Mouse (Mus musculus) limb, embryonic 14.5 days (tissue): Measurements from ENCODE around the gene Tap1. TPM values are rescaled to one million over a fixed set of nuclear protein-coding genes. Genes with fewer than 3 reads are reported as not detected.
"Not testable (repeated sequence)": the region's sequence is repeated elsewhere in the genome, so short reads cannot be mapped to it uniquely, and the experiment has no call there.

Experiments
- ATAC-seq: fragments of 200-750 bp; cut with Nextera tagmentation; 2 replicates; pipeline ENCODE4 v1.8.0; 2017; ENCODE audit warnings: low read depth, moderate number of reproducible peaks, moderate TSS enrichment; ENCODE audit not compliant: low FRiP score
- DNase-seq: peaks from one replicate; pipeline ENCODE4 v3.0.0-alpha.2; 2015; ENCODE audit warnings: low spot score
- H3K27ac ChIP-seq: fragments of 300-500 bp; sonication (generic); replicated peaks from 2 replicates; pipeline ENCODE4 v1.5.1; 2014; ENCODE audit warnings: low read depth, mild to moderate bottlenecking, low read length, moderate library complexity, mixed read lengths
- H3K27me3 ChIP-seq: fragments of 300-500 bp; sonication (generic); 2 replicates; pipeline ENCODE4 v1.6.1; 2014; ENCODE audit warnings: low read length, mixed read lengths; ENCODE audit not compliant: control insufficient read depth, insufficient read depth
- H3K36me3 ChIP-seq: fragments of 300-500 bp; sonication (generic); 2 replicates; pipeline ENCODE4 v1.6.1; 2014; ENCODE audit warnings: mild to moderate bottlenecking, low read length, moderate library complexity, mixed read lengths; ENCODE audit not compliant: control insufficient read depth, insufficient read depth
- H3K4me1 ChIP-seq: fragments of 300-500 bp; sonication (generic); 2 replicates; pipeline ENCODE4 v1.6.1; 2014; ENCODE audit warnings: antibody characterized with exemption, low read length, mixed read lengths; ENCODE audit not compliant: control insufficient read depth, insufficient read depth
- H3K4me2 ChIP-seq: fragments of 300-500 bp; sonication (generic); replicated peaks from 2 replicates; pipeline ENCODE4 v1.6.1; 2014; ENCODE audit warnings: low read depth, mild to moderate bottlenecking, low read length, moderate library complexity; ENCODE audit not compliant: severe bottlenecking
- H3K4me3 ChIP-seq: fragments of 300-500 bp; sonication (generic); replicated peaks from 2 replicates; pipeline ENCODE4 v1.5.1; 2014; ENCODE audit warnings: low read length
- H3K9ac ChIP-seq: fragments of 300-500 bp; sonication (generic); 2 replicates; pipeline ENCODE4 v1.6.1; 2014; ENCODE audit warnings: mild to moderate bottlenecking, low read depth, low read length, moderate library complexity; ENCODE audit not compliant: severe bottlenecking
- H3K9me3 ChIP-seq: fragments of 300-500 bp; sonication (generic); 2 replicates; pipeline ENCODE4 v1.6.1; 2016; ENCODE audit warnings: low read length; ENCODE audit not compliant: control insufficient read depth
- POLR2A ChIP-seq: fragments of 200-500 bp; IDR thresholded peaks from 2 replicates; pipeline ENCODE4 v1.8.0; 2012; ENCODE audit warnings: inconsistent platforms, mild to moderate bottlenecking, moderate library complexity, borderline replicate concordance; ENCODE audit not compliant: insufficient read depth, insufficient read length; ENCODE audit errors: extremely low read depth
- WGBS: fragments of 180-500 bp; shearing (Covaris S2); extraction: QIAGEN DNeasy Blood & Tissue Kit; methylation state at CpG from one replicate; pipeline ENCODE4 v1.1.7; 2014; 5-methylcytosine and 5-hydroxymethylcytosine counted together
- polyA plus RNA-seq, 2 experiments: library from polyadenylated mRNA; depleted of rRNA in 1 of 2; stranded (reverse) in 1 of 2; unstranded in 1 of 2; fragments of >200 nt; fragmentation: Nextera tagmentation in 1 of 2; extraction: Ambion mirVana in 1 of 2; gene quantifications; 2 replicates each; pipeline versions ENCODE4 v1.2.1 to v1.2.3; 2012 to 2014

Gene Tap1
- polyA plus RNA-seq, 2 experiments = 11.2 to 12.1 TPM

GRCm38 (mm10) chr17:34224816-34225215, 37.5 kb downstream of the Tap1 start:
- WGBS = 92% methylated on average over 3 of the region's 3 CpGs
- no peaks in the 10 kb centered on the region for H3K9me3 ChIP-seq
- H3K4me2 ChIP-seq = no peak overlapping the region
- no peaks in the 10 kb centered on the region for H3K36me3 ChIP-seq
- no peak for ATAC-seq
- TF ChIP-seq POLR2A = no peak
- H3K27ac ChIP-seq = no peak overlapping the region
- H3K4me3 ChIP-seq = no peak overlapping the region
- H3K4me1 ChIP-seq = no peaks in the 10 kb centered on the region
- no peak for DNase-seq
- H3K27me3 ChIP-seq = no peaks in the 10 kb centered on the region
- H3K9ac ChIP-seq = no peak overlapping the region

GRCm38 (mm10) chr17:34225426-34225825, 38.1 kb downstream of the Tap1 start:
- no peaks in the 10 kb centered on the region for H3K9me3 ChIP-seq
- H3K4me2 ChIP-seq = no peak overlapping the region
- H3K4me3 ChIP-seq = no peak overlapping the region
- no peak overlapping the region for H3K27ac ChIP-seq
- no peak for TF ChIP-seq POLR2A
- DNase-seq (no peak), ATAC-seq (no peak)
- H3K36me3 ChIP-seq = no peaks in the 10 kb centered on the region
- H3K4me1 ChIP-seq = no peaks in the 10 kb centered on the region
- 94% methylated on average over 8 of the region's 8 CpGs for WGBS
- H3K9ac ChIP-seq = no peak overlapping the region
- H3K27me3 ChIP-seq = no peaks in the 10 kb centered on the region

- not testable (repeated sequence) for ATAC-seq, H3K4me2 ChIP-seq, H3K27me3 ChIP-seq, H3K36me3 ChIP-seq, H3K9me3 ChIP-seq, H3K27ac ChIP-seq, H3K4me3 ChIP-seq, H3K4me1 ChIP-seq, DNase-seq, H3K9ac ChIP-seq
- 95% methylated on average over 13 of the region's 23 CpGs for WGBS
Observed at GRCm38 (mm10) chr17:34225911-34226310, 38.6 kb downstream of the Tap1 start.

- not testable (repeated sequence) for H3K27me3 ChIP-seq, H3K27ac ChIP-seq, H3K9me3 ChIP-seq, DNase-seq, H3K4me1 ChIP-seq, H3K4me2 ChIP-seq, H3K36me3 ChIP-seq, ATAC-seq, H3K4me3 ChIP-seq, H3K9ac ChIP-seq
- 80% methylated on average over 1 of the region's 9 CpGs for WGBS
Observed at GRCm38 (mm10) chr17:34230971-34231370, 43.6 kb downstream of the Tap1 start.

GRCm38 (mm10) chr17:34232021-34232420, 44.7 kb downstream of the Tap1 start:
- not testable (repeated sequence) for H3K9me3 ChIP-seq, H3K27ac ChIP-seq, H3K4me2 ChIP-seq, DNase-seq, H3K36me3 ChIP-seq, H3K9ac ChIP-seq, H3K27me3 ChIP-seq, H3K4me1 ChIP-seq, ATAC-seq, H3K4me3 ChIP-seq
- 86% methylated on average over 4 of the region's 7 CpGs for WGBS

GRCm38 (mm10) chr17:34234926-34235325, 47.6 kb downstream of the Tap1 start:
- Histone ChIP-seq H3K36me3 (no peaks in the 10 kb centered on the region), H3K27me3 (no peaks in the 10 kb centered on the region), H3K27ac (no peak overlapping the region), H3K4me2 (no peak overlapping the region), H3K9me3 (no peaks in the 10 kb centered on the region), H3K4me1 (no peaks in the 10 kb centered on the region), H3K4me3 (no peak overlapping the region), H3K9ac (no peak overlapping the region)
- 50% methylated on average over 9 of the region's 9 CpGs for WGBS
- DNase-seq (peak; percentile 58), ATAC-seq (no peak)
- TF ChIP-seq POLR2A = no peak
